Mouse (Mus musculus): ENCODE data around the gene C2.

C2 gene

DNA sequence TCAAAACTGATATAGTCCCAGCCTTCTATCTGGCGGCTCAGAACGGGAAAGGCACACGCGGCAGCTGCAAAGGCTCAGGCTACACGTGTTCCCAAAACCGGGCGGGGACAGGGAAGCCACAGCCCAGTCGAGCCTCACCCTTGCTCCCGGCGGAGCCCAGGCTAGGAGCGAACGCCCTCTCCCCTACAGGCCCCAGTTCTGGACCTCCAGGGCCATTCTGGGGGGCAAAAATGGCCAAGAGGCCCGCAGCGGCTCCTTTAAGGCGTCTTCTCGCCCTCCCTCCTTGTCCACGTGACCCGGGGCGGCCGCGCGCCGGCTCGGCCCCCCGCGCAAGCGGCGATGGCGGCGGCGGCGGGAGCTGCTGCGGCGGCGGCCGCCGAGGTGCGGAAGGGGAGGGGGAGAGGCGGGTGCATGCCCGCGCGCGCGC lies at the start of gene C2, which contains the start of gene Ehmt2:
TSS of gene C2 (minus strand) at position 106 of the 427 bp plus-strand sequence.
TSS of gene Ehmt2 (plus strand) at position 310 of the 427 bp plus-strand sequence.
- peak; percentile 66 to 70 for DNase-seq (ENCODE audit: low spot score in 2 of 2)

DNA sequence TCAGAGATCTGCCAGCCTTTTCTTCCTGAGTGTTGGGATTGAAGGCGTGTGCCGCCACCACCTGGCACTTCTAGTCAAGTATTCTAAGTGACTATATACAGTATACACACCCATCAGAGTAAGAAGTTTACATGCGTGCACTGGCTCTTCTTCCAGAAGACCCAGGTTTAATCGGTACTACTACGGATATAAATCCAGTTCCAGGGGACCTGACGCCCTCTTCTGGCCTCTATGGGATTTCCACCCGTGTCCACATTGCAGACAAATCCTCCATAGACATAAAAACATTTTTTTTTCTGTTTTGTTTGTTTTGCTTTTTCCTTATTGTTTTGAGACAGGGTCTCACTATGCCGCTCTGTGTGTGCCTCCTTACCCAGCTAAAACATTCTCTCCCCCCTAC lies 49.5 kb upstream of the C2 start:
- no peak for DNase-seq (ENCODE audit: low spot score in 2 of 2)

DNA sequence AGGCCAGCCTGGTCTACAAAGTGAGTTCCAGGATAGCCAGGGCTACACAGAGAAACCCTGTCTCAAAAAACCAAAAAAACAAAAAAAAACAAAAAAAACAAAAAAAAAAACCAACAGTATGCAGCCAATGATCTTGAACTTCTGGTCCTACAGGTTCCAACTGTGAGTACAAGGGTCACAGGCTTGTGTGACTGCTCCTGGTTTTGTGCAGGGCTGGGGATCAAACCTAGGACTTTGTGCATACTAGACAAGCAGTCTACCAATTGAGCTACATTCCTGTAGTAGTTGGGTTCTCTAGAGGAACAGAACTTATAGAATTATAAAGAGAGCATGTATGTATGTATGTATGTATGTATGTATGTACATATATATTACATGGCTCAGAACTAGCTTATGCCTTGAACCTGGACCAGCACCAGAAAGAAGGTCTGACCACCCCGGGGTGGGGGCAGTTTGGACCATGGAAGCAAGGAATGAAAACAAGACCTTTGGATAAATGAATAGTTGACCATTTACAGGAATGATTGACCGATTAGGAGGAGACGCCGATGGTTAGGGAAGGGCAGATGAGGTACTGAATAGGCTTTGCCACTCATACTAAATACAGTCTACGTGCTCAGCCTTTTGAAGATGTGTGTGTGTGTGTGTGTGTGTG lies 48.5 kb upstream of the C2 start:
- DNase-seq (ENCODE audit: low spot score in 2 of 2) = no peak

DNA sequence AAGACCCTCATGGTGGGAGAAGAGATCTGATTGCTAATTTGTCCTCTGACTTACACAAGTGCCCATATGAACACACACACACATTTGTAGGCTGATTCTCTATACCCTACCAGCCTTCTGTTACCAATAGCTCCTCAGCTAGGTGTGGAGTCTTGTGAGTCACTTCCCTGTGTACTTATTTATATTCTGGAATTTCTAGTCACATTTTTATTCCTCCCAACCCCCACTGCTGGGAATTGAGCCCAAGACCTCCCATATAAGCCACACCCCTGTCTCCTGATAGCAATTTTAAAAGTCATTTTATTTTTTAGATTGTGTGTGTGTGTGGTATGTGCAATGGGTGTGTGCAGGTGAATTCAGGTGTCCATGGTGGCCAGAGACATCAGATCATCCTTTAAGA lies 46.3 kb upstream of the C2 start:
- no peak for DNase-seq (ENCODE audit: low spot score in 2 of 2)

DNA sequence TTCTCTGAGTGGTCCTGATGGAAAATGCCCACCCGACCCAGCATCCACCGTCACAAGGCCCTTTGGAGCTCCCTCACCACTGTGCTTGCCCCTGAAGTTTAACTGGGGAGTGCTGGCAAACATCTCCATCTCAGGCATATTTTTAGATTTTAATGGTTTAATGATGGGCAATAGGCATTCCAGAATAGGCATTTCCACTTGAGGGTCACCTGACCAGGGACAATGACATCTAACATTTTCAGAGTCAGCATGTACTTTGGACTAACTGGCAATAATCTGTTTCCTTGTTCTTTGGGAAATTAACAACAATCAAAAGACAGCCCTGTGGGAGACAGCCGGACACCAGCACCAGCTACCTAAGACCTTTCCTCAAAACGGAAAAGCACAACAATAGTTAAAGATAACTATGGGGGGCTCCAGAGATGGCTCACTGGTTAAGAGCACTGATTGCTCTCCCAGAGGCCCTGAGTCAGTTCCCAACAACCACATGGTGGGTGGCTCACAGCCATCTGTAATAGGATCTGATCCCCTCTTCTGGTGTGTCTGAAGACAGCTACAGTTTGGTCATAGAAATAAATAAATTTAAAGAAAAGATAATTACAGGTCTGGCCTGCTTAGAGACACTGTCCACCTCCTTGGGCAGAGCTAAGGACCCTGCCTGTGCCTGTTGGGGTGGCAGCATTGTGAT lies 45.2 kb upstream of the C2 start:
- DNase-seq (ENCODE audit: low spot score in 2 of 2) = no peak

DNA sequence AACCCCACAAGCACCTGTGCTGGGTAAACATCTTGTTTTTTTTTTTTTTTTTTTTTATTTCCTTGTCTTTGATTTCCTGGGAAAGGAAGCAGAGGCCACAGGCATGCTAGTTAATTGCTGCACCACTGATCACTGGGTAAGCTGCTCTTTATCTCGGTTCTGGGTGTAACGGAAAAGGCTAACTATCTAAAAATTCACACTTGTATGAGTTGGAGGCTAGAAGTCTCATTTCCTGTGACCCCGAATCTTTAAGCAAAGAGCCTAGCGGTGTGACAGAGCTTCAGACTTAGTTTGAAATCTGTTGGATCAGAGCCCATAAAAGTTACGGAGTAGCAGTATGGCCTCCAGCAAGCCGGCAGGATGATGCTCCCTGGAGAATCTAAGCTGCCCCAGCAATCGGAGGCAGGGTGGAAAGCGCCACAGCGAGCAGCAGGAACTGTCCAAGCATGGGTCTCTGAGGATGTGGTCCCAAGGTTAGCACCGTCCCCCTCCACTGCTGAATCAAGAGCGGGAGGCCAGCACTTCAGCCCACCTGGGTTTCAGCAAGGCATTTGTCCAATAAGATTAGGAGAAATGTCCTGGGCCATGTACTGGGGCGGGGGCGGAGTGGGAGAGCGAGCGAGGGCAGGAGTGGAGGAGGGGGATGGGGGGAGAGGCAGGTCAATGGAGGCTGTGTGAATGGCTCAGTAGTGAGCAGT lies 43.4 kb upstream of the C2 start:
- DNase-seq (ENCODE audit: low spot score in 2 of 2) = no peak

DNA sequence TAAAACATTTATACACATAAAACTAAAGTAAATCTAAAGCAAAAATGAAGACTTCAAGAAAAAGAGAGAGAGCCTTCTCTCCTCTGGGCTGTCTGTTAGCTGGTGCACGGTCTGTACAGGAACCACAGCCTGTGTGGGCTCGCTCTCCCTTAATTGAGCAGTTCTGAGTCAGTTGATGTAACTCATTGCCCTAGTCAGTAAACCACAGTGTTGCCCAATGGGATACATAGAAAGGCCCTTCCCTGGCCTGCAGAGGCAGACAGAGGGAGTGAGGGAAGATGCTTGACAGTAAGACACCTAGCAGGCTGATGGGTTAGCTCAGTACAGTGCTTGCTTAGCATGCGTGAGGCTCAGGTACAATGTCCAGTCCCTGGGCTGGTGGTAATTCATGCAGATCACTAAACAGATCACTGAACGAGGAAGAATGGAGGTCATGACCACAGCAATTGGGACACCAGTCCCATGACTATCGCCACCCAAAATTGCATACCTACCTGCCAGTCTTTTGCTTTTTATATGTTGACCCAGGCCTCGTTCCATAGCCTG lies 40.0 kb upstream of the C2 start:
- no peak for DNase-seq (ENCODE audit: low spot score in 2 of 2)

DNA sequence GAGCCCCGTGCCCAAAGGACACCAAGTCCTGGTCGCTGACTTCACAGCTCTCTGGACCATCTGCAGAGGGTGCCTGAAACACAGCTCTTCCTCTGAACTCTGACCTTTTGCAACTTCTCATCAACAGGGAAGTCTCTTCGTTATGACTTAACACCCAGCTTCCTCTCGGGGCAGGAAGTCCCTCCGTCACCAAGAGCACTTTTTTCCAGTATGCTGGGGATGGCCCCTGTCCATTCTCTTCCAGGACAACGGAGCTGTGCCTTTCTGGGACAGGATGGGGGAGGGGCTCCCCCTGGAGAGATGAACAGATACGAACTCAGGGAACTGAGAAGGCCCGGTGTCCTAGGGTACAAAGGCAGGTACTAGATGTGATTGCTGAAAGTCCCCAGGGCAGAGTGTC lies 36.8 kb upstream of the C2 start:
- DNase-seq (ENCODE audit: low spot score in 2 of 2) = no peak

DNA sequence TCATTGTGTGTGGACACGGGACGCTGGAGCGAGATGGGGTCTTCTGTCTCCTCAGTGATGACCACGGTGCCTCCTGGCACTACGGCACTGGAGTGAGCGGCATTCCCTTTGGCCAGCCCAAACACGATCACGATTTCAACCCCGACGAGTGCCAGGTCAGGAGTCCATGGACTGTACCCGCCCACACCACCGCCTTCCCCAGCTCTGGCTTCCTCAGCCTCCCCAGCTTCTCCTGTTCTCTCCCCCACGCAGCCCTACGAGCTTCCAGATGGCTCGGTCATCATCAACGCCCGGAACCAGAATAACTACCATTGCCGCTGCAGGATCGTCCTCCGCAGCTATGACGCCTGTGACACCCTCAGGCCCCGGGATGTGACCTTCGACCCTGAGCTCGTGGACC lies 36.0 kb upstream of the C2 start:
- DNase-seq (ENCODE audit: low spot score in 2 of 2) = no peak

DNA sequence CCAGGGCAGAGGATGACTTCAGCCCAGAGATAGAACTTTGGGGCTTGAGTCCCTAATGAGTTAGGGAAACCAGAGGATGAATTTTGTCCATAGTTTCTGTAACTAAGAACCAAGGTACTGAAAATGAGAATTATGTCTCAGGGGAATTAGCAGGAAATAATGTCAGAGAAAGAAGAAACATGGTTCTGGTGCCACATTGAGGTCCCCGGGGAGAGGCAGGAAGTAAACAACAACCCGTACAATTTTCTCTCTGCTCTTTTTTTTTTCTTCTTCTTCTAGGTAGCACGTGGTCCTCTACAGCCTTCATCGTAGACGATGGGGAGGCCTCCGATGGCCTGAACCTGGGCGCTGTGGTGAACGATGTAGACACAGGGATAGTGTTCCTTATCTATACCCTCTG lies 34.2 kb upstream of the C2 start:
- DNase-seq (ENCODE audit: low spot score in 2 of 2) = no peak

DNA sequence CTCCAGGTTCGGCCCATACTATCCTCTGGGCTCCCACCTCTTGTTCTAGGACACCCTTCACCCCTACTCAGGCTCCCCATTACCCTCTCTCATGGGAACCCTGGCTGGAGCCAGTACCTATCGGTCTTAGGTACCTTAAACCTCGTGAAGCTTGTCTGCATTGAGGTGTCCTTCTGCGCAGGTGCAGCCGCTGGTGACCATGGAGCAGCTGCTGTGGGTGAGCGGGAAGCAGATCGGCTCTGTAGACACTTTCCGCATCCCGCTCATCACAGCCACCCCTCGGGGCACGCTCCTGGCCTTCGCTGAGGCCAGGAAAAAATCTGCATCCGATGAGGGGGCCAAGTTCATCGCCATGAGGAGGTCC lies 33.7 kb upstream of the C2 start:
- peak in 1 of 2 experiments; percentile 31 for DNase-seq (ENCODE audit: low spot score in 2 of 2)

DNA sequence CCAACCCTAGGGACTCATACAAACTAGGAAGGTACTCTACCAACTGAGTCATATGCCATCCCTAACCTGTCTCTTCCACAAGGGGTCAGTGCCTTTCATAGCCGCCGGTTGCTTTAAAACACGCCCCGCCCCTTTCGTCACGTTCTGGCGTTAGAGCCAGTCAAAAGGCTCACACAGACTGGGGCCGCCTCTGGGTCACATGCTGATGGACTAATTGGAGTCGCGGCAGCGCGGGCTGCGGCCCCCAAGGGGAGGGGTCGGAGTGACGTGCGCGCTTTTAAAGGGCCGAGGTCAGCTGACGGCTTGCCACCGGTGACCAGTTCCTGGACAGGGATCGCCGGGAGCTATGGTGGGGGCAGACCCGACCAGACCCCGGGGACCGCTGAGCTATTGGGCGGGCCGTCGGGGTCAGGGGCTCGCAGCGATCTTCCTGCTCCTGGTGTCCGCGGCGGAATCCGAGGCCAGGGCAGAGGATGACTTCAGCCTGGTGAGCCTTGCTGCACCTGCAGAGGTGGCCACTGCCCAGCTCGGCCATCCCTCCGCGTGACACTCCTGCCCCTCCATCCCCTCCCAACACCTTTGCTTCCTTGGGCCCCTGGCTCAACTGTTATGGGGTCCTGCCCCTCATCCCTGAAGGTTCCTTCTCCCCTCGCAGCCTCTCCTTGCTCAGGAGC lies 33.1 kb upstream of the C2 start, which contains the start of gene Neu1:
TSS of gene Neu1 (plus strand) at position 193 of the 674 bp plus-strand sequence.
- peak; percentile 93 to 97 for DNase-seq (ENCODE audit: low spot score in 2 of 2)

DNA sequence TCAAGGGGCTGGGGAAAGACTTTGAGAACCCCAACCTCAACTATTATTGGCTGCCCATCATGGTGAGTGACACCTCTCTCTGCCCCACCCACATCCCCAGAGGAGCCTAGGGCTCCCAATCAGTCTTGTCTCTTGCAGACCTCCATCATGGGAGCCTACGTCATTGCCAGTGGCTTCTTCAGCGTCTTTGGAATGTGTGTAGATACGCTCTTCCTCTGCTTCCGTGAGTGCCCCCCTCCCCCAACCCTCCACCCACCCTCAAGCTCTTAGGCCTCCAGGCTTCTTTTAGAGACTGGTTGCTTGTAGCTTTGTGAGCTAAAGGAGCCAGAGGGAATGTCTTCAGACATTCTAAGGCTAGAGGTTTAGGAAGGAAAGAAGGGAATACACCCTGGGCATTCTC lies 30.8 kb upstream of the C2 start:
- DNase-seq (ENCODE audit: low spot score in 2 of 2) = no peak

DNA sequence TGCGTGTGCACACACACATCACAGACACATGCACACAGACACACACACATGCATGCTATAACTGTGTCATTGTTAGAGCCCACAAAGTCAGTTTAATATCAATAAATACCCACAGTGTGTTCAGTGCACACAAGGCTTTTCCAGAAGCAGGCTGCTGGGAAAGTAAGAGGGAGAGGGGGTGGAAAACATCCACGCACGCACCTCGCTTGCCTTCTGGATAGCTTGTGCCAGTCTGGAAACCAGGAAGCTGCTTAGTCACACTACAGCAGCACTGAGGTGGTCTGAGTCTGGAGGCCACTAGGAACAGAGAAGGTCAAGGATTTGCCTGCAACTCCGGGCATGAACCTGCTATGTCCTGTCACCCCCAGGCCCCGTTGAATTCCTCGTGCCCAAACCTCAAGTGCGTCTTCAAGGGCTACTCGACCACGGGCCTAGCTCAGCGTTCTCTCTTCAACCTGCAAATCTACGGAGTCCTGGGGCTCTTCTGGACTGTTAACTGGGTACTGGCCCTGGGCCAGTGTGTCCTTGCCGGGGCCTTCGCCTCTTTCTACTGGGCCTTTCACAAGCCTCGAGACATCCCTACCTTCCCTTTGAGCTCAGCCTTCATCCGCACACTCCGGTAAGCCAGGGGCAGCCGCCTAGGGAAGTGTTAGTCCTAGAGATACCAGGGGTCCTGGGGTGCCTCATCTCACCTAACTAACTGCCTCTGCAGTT lies 29.4 kb upstream of the C2 start:
- DNase-seq (ENCODE audit: low spot score in 2 of 2) = no peak

DNA sequence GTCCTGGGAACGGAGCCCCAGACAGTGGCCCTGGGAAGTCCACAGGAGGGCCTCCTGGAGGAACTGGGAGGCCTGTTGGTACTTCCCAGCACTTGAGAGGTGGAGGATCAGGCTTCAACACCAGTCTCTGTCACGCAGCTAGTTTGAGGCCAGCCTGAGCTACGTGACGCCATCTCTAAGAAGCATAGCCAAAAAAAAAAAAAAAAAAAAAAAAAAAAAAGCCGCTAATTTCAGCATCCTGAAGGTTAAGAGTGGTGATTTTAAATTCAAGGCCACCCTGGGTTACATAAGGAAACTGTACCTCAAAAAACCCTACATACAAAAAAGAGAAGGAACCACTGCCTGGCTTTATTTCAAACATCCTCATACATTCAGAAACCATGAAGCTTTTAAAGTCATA lies 26.2 kb upstream of the C2 start:
- no peak for DNase-seq (ENCODE audit: low spot score in 2 of 2)

DNA sequence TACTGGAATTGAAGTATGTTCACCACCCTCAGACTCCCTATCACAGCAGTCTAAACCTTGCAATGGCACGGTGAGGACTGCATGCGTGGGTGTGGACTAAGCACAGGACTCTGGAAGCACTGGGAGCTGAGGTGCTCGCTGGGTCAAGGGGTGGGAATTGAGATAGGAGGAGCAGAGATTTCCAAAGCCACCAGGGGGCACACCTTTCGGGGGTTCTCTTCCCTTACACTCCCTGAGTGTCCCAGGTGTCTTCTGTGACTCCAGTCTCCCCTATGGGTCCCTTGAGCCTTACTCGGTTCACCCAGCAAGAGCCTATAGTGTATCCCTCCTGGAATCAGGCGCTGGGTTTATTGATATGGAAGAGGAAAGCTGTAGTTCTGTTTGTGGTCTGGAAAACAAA lies 24.9 kb upstream of the C2 start:
- DNase-seq (ENCODE audit: low spot score in 2 of 2) = no peak

DNA sequence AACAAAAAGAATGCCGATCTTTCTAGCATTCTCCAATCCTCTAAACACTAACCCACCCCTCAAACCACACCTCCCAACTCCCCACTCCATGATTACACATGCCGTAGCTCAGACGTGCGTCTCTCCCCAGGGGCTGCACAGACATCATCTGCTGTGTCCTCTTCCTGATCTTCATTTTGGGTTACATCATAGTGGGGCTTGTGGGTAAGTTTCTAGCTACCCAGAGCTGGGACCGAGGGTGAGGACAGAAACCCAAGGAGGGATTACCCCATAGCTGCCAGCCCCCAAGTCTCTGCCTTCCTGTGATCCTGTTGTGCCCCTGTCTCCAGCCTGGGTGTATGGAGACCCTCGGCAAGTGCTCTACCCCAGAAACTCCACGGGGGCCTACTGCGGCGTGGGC lies 19.1 kb upstream of the C2 start:
- no peak for DNase-seq (ENCODE audit: low spot score in 2 of 2)

DNA sequence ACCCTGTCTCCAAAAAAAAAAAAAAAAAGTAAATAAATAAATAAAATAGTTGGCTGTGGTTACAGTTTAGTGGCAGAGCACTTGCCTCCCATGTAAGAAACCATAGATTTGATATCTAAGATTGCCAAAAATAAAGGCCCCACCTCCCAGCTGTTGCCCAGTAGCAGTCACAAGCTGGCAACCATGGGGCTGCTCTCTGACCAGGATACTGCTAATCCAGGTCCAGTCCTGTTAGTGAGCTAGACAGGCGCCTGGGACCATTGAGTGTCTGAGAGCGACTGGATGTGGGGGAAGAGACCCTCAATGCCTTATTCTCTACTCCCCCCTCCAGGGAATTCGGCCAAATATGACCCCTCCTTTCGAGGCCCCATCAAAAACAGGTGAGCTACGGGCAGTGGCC lies 18.3 kb upstream of the C2 start:
- no peak for DNase-seq (ENCODE audit: low spot score in 2 of 2)

DNA sequence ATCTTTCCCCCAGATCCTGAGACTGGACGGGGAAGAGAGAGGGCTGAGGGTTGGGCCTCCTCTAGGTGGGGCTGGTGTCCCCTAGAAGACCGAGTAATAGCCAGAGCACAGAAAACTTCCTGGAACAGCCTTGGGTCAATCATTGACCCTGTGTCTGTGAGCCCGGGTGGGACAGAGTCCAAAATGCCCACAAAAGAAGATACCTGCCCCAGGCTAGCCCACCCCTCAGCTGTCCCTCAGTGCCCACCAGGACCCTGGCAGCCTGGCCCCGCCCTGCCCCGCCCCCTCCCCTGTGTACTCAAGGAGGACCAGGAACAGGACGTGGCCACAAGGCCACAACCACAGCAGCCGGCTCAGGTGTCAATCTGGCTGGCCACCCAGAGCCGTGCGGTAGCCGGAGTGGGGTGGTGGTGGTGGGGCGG lies 17.4 kb upstream of the C2 start:
- DNase-seq (ENCODE audit: low spot score in 2 of 2) = no peak

DNA sequence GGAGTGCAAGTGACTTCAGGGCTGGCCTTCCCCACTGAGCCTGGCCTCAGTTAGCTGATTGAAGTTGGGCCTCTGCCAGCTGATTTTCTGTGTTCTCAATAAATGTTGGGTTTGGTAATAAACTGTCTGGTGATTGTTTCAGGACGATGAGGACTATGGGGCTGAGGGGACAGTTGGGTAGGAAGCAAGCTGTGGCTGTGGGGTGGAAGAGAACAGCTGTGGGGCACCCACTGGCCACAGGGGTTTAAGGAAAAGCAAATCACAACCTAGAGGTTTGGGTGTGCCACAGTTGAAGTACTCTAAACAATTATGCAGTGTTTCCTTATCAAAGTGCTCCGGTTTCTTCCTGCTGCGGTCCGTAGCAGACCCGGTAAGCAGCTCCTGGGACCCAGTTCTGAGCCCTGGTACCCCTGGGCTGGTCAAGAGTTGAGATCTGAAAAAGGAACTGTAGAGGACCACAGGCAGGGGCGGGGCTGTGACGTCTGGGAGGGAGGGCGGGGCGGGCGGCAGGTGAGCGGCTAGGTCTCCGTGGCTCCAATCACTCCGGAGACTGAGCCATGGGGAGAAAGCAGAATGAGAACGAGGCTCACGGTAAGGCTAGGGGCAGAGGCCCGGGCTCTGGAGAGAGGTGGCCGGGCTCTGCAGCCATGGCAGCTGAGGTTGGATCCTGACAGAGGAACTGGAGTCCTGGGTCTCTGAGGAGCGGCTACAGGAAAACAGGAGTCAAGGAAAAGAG lies 16.0 kb upstream of the C2 start, which contains the start of gene Slc44a4:
TSS of gene Slc44a4 (plus strand) at position 537 of the 736 bp plus-strand sequence.
- no peak for DNase-seq (ENCODE audit: low spot score in 2 of 2)

DNA sequence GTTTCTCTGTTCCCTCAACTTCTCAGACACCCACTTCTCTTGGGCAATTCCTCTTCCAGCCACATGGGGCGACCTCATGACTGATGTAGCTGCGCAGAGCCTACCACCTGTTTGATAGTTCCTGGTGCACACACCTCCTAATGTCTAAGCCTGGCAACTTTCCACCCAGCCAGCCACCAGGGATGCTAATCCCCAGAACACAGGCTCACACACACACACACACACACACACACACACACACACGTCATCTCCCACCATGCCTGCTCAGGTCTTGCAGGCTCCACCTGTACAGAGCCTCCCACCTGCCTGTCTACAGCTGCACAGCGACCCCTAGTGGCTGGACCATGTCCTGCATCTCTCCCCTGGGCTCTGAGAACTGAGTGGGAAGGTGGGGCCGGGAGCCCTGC lies 13.9 kb upstream of the C2 start:
- DNase-seq (ENCODE audit: low spot score in 2 of 2) = peak; percentile 36 to 60
